Mouse (Mus musculus): ENCODE measurements around the gene Ivl. TPM values are rescaled to one million over a fixed set of nuclear protein-coding genes. Genes with fewer than 3 reads are reported as not detected.

Gene Ivl
- total and polyA plus RNA-seq, 2 experiments from 2014 or later: 6.4 TPM; not detected in 1

DNA sequence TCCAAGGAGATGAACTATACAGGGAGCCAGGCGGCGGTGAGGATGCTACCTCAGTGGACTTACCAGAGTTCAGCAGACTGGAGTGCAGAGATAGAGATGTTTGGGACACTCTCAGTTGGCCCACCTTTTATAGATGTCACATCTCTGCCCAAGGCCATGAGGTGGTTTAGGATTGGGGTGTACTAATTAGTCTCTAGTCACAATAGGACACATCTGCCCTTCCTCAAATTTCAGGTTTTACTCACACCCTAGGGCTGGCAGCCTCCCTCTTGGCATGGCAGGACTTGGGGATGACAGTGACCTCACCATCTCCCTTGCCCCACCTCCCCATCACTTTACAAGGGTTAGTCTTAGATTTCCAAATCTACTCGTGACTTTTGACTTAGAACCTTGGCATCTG is 39.1 kb downstream of the Ivl start, which contains the start of gene 2310046K23Rik:
Gene 2310046K23Rik, minus strand, starts transcription at position 101 of the 400 bp plus-strand sequence.
- DNase-seq (ENCODE audit: low spot score): no peak
- TF ChIP-seq CTCF (IDR thresholded peaks at IDR 0.05; ENCODE audit: low read depth) (no peak), EP300 (IDR thresholded peaks at IDR 0.05; ENCODE audit: low read depth) (no peak)
- H3K4me2 ChIP-seq (ENCODE audit: low read depth, low read length): no peak within 1 kb of the TSS
- H3K9ac ChIP-seq (replicated peaks; ENCODE audit: low read depth, low read length): no peak within 1 kb of the TSS
- no peaks in the 10 kb centered on the region for H3K4me1 ChIP-seq (ENCODE audit: control insufficient read depth, insufficient read depth)
- 70% methylated on average over 3 of the region's 3 CpGs for WGBS
- no peaks in the 10 kb centered on the region for H3K9me3 ChIP-seq (replicated peaks; ENCODE audit: control insufficient read depth, low read length)
- H3K36me3 ChIP-seq (replicated peaks; ENCODE audit: control insufficient read depth, insufficient read depth, low read length): no peaks in the 10 kb centered on the region
- no peak within 1 kb of the TSS for H3K27ac ChIP-seq (ENCODE audit: low read depth)
- no peaks in the 10 kb centered on the region for H3K27me3 ChIP-seq (ENCODE audit: control insufficient read depth, insufficient read depth, low read length)
- ATAC-seq (ENCODE audit: insufficient read depth, low read depth): no peak
- H3K4me3 ChIP-seq (ENCODE audit: low read depth, low read length): no peak within 1 kb of the TSS

Other genes starting within 250 kb of the Ivl start
- not detected in 2 replicates for gene Sprr2d, start 234.6 kb downstream of the Ivl start, total RNA-seq (2014; rRNA removed; ENCODE audit: low replicate concordance)
- not detected in 2 replicates for gene Sprr2d, start 234.6 kb downstream of the Ivl start, polyA plus RNA-seq (2015; fragmentation: Nextera tagmentation; extraction: Ambion mirVana)
- not detected in 2 replicates for gene Sprr2e, start 221.6 kb downstream of the Ivl start, total RNA-seq (2014; rRNA removed; ENCODE audit: low replicate concordance)
- gene Sprr2e, start 221.6 kb downstream of the Ivl start, polyA plus RNA-seq (2015; fragmentation: Nextera tagmentation; extraction: Ambion mirVana): not detected in 2 replicates
- not detected in 2 replicates for gene Sprr2f, start 208.5 kb downstream of the Ivl start, total RNA-seq (2014; rRNA removed; ENCODE audit: low replicate concordance)
- not detected in 2 replicates for gene Sprr2f, start 208.5 kb downstream of the Ivl start, polyA plus RNA-seq (2015; fragmentation: Nextera tagmentation; extraction: Ambion mirVana)
- not detected in 2 replicates for gene Sprr2h, start 188.1 kb downstream of the Ivl start, total RNA-seq (2014; rRNA removed; ENCODE audit: low replicate concordance)
- not detected in 2 replicates for gene Sprr2h, start 188.1 kb downstream of the Ivl start, polyA plus RNA-seq (2015; fragmentation: Nextera tagmentation; extraction: Ambion mirVana)
- not detected in 2 replicates for gene Sprr2i, start 165.7 kb downstream of the Ivl start, total RNA-seq (2014; rRNA removed; ENCODE audit: low replicate concordance)
- gene Sprr2i, start 165.7 kb downstream of the Ivl start, polyA plus RNA-seq (2015; fragmentation: Nextera tagmentation; extraction: Ambion mirVana): not detected in 2 replicates
- not detected in 2 replicates for gene Sprr2j-ps, start 155.7 kb downstream of the Ivl start, total RNA-seq (2014; rRNA removed; ENCODE audit: low replicate concordance)
- not detected in 2 replicates for gene Sprr2j-ps, start 155.7 kb downstream of the Ivl start, polyA plus RNA-seq (2015; fragmentation: Nextera tagmentation; extraction: Ambion mirVana)
- gene Gm9774, start 144.3 kb downstream of the Ivl start, total RNA-seq (2014; rRNA removed; ENCODE audit: low replicate concordance): 1.3 and 2.1 TPM in 2 replicates
- 5.9 and 6.2 TPM in 2 replicates for gene Gm9774, start 144.3 kb downstream of the Ivl start, polyA plus RNA-seq (2015; fragmentation: Nextera tagmentation; extraction: Ambion mirVana)
- not detected in 2 replicates for gene Sprr2k, start 141.2 kb downstream of the Ivl start, total RNA-seq (2014; rRNA removed; ENCODE audit: low replicate concordance)
- not detected in 2 replicates for gene Sprr2k, start 141.2 kb downstream of the Ivl start, polyA plus RNA-seq (2015; fragmentation: Nextera tagmentation; extraction: Ambion mirVana)
- gene Sprr1b, start 134.9 kb downstream of the Ivl start, total RNA-seq (2014; rRNA removed; ENCODE audit: low replicate concordance): not detected in 2 replicates
- gene Sprr1b, start 134.9 kb downstream of the Ivl start, polyA plus RNA-seq (2015; fragmentation: Nextera tagmentation; extraction: Ambion mirVana): not detected in 2 replicates
- gene Sprr3, start 115.0 kb downstream of the Ivl start, total RNA-seq (2014; rRNA removed; ENCODE audit: low replicate concordance): not detected in 2 replicates
- not detected in 2 replicates for gene Sprr3, start 115.0 kb downstream of the Ivl start, polyA plus RNA-seq (2015; fragmentation: Nextera tagmentation; extraction: Ambion mirVana)
- gene Sprr1a, start 87.8 kb downstream of the Ivl start, total RNA-seq (2014; rRNA removed; ENCODE audit: low replicate concordance): 44.3 TPM in 1 of 2 replicates, not detected in the other
- 0.19 TPM in 2 replicates for gene Sprr1a, start 87.8 kb downstream of the Ivl start, polyA plus RNA-seq (2015; fragmentation: Nextera tagmentation; extraction: Ambion mirVana)
- not detected in 2 replicates for gene Sprr4, start 73.2 kb downstream of the Ivl start, total RNA-seq (2014; rRNA removed; ENCODE audit: low replicate concordance)
- gene Sprr4, start 73.2 kb downstream of the Ivl start, polyA plus RNA-seq (2015; fragmentation: Nextera tagmentation; extraction: Ambion mirVana): not detected in 2 replicates
- not detected in 2 replicates for gene 2310046K23Rik, start 39.2 kb downstream of the Ivl start, total RNA-seq (2014; rRNA removed; ENCODE audit: low replicate concordance)
- gene 2310046K23Rik, start 39.2 kb downstream of the Ivl start, polyA plus RNA-seq (2015; fragmentation: Nextera tagmentation; extraction: Ambion mirVana): not detected in 2 replicates
- not detected in 2 replicates for gene Smcp, start 15.3 kb upstream of the Ivl start, total RNA-seq (2014; rRNA removed; ENCODE audit: low replicate concordance)
- gene Smcp, start 15.3 kb upstream of the Ivl start, polyA plus RNA-seq (2015; fragmentation: Nextera tagmentation; extraction: Ambion mirVana): not detected in 2 replicates
- gene 2210017I01Rik, start 33.8 kb upstream of the Ivl start, total RNA-seq (2014; rRNA removed; ENCODE audit: low replicate concordance): not detected in 2 replicates
- not detected in 2 replicates for gene 2210017I01Rik, start 33.8 kb upstream of the Ivl start, polyA plus RNA-seq (2015; fragmentation: Nextera tagmentation; extraction: Ambion mirVana)
- gene Lce6a, start 47.9 kb upstream of the Ivl start, total RNA-seq (2014; rRNA removed; ENCODE audit: low replicate concordance): not detected in 2 replicates
- gene Lce6a, start 47.9 kb upstream of the Ivl start, polyA plus RNA-seq (2015; fragmentation: Nextera tagmentation; extraction: Ambion mirVana): not detected in 2 replicates
- not detected in 2 replicates for gene Lce1a1, start 74.6 kb upstream of the Ivl start, total RNA-seq (2014; rRNA removed; ENCODE audit: low replicate concordance)
- gene Lce1a1, start 74.6 kb upstream of the Ivl start, polyA plus RNA-seq (2015; fragmentation: Nextera tagmentation; extraction: Ambion mirVana): not detected in 2 replicates
- gene Lce1b, start 83.2 kb upstream of the Ivl start, total RNA-seq (2014; rRNA removed; ENCODE audit: low replicate concordance): not detected in 2 replicates
- not detected in 2 replicates for gene Lce1b, start 83.2 kb upstream of the Ivl start, polyA plus RNA-seq (2015; fragmentation: Nextera tagmentation; extraction: Ambion mirVana)
- not detected in 2 replicates for gene Lce1a2, start 96.6 kb upstream of the Ivl start, total RNA-seq (2014; rRNA removed; ENCODE audit: low replicate concordance)
- gene Lce1a2, start 96.6 kb upstream of the Ivl start, polyA plus RNA-seq (2015; fragmentation: Nextera tagmentation; extraction: Ambion mirVana): not detected in 2 replicates
- gene Lce1c, start 105.5 kb upstream of the Ivl start, total RNA-seq (2014; rRNA removed; ENCODE audit: low replicate concordance): not detected in 2 replicates
- not detected in 2 replicates for gene Lce1c, start 105.5 kb upstream of the Ivl start, polyA plus RNA-seq (2015; fragmentation: Nextera tagmentation; extraction: Ambion mirVana)
- not detected in 2 replicates for gene Lce1d, start 113.5 kb upstream of the Ivl start, total RNA-seq (2014; rRNA removed; ENCODE audit: low replicate concordance)
- not detected in 2 replicates for gene Lce1d, start 113.5 kb upstream of the Ivl start, polyA plus RNA-seq (2015; fragmentation: Nextera tagmentation; extraction: Ambion mirVana)
- gene Lce1e, start 135.3 kb upstream of the Ivl start, total RNA-seq (2014; rRNA removed; ENCODE audit: low replicate concordance): not detected in 2 replicates
- gene Lce1e, start 135.3 kb upstream of the Ivl start, polyA plus RNA-seq (2015; fragmentation: Nextera tagmentation; extraction: Ambion mirVana): not detected in 2 replicates
- not detected in 2 replicates for gene Lce1f, start 146.6 kb upstream of the Ivl start, total RNA-seq (2014; rRNA removed; ENCODE audit: low replicate concordance)
- not detected in 2 replicates for gene Lce1f, start 146.6 kb upstream of the Ivl start, polyA plus RNA-seq (2015; fragmentation: Nextera tagmentation; extraction: Ambion mirVana)
- not detected in 2 replicates for gene Gm38119, start 165.4 kb upstream of the Ivl start, total RNA-seq (2014; rRNA removed; ENCODE audit: low replicate concordance)
- not detected in 2 replicates for gene Gm38119, start 165.4 kb upstream of the Ivl start, polyA plus RNA-seq (2015; fragmentation: Nextera tagmentation; extraction: Ambion mirVana)
- gene Lce1g, start 178.6 kb upstream of the Ivl start, total RNA-seq (2014; rRNA removed; ENCODE audit: low replicate concordance): not detected in 2 replicates
- gene Lce1g, start 178.6 kb upstream of the Ivl start, polyA plus RNA-seq (2015; fragmentation: Nextera tagmentation; extraction: Ambion mirVana): not detected in 2 replicates
- gene Lce1h, start 191.3 kb upstream of the Ivl start, total RNA-seq (2014; rRNA removed; ENCODE audit: low replicate concordance): not detected in 2 replicates
- not detected in 2 replicates for gene Lce1h, start 191.3 kb upstream of the Ivl start, polyA plus RNA-seq (2015; fragmentation: Nextera tagmentation; extraction: Ambion mirVana)
- not detected in 2 replicates for gene Lce1i, start 205.2 kb upstream of the Ivl start, total RNA-seq (2014; rRNA removed; ENCODE audit: low replicate concordance)
- gene Lce1i, start 205.2 kb upstream of the Ivl start, polyA plus RNA-seq (2015; fragmentation: Nextera tagmentation; extraction: Ambion mirVana): not detected in 2 replicates
- gene Lce1j, start 216.8 kb upstream of the Ivl start, total RNA-seq (2014; rRNA removed; ENCODE audit: low replicate concordance): not detected in 2 replicates
- gene Lce1j, start 216.8 kb upstream of the Ivl start, polyA plus RNA-seq (2015; fragmentation: Nextera tagmentation; extraction: Ambion mirVana): not detected in 2 replicates
- not detected in 2 replicates for gene Lce1k, start 234.2 kb upstream of the Ivl start, total RNA-seq (2014; rRNA removed; ENCODE audit: low replicate concordance)
- gene Lce1k, start 234.2 kb upstream of the Ivl start, polyA plus RNA-seq (2015; fragmentation: Nextera tagmentation; extraction: Ambion mirVana): not detected in 2 replicates

All from heart, postnatal 0 days (tissue).